Mouse (Mus musculus): ENCODE measurements around the gene C87436.

Gene C87436

GRCm38 (mm10) chr6:86438272-86439118 is at the start of gene C87436:
Gene C87436, plus strand, starts transcription at chr6:86438374.
- peak; percentile 91 for DNase-seq

- DNase-seq: no peak
Observed at GRCm38 (mm10) chr6:86388461-86388860, 49.7 kb upstream of the C87436 start.

- peak; percentile 40 for DNase-seq
Observed at GRCm38 (mm10) chr6:86391326-86391725, 46.8 kb upstream of the C87436 start.

- peak; percentile 33 for DNase-seq
Observed at GRCm38 (mm10) chr6:86393187-86393586, 45.0 kb upstream of the C87436 start.

- no peak for DNase-seq
Observed at GRCm38 (mm10) chr6:86394078-86394720, 44.0 kb upstream of the C87436 start.

- DNase-seq: no peak
Observed at GRCm38 (mm10) chr6:86395021-86395420, 43.2 kb upstream of the C87436 start.

GRCm38 (mm10) chr6:86395969-86396368 is 42.2 kb upstream of the C87436 start:
- no peak for DNase-seq

GRCm38 (mm10) chr6:86396581-86397256 is 41.5 kb upstream of the C87436 start, which contains the start of gene Pcyox1:
Gene Pcyox1, minus strand, starts transcription at chr6:86397154.
- peak; percentile 92 for DNase-seq

- no peak for DNase-seq
Observed at GRCm38 (mm10) chr6:86397257-86397980, 40.8 kb upstream of the C87436 start.

GRCm38 (mm10) chr6:86398986-86399385 is 39.2 kb upstream of the C87436 start:
- DNase-seq: no peak

- DNase-seq: no peak
Observed at GRCm38 (mm10) chr6:86399995-86400394, 38.2 kb upstream of the C87436 start.

GRCm38 (mm10) chr6:86400972-86401371 is 37.2 kb upstream of the C87436 start:
- peak; percentile 85 for DNase-seq

- DNase-seq: no peak
Observed at GRCm38 (mm10) chr6:86402681-86403607, 35.2 kb upstream of the C87436 start.

- peak; percentile 86 for DNase-seq
Observed at GRCm38 (mm10) chr6:86403728-86404099, 34.5 kb upstream of the C87436 start.

- DNase-seq: peak; percentile 97
Observed at GRCm38 (mm10) chr6:86404100-86404861, 33.9 kb upstream of the C87436 start, which contains the start of gene Tia1. Gene Tia1, plus strand, starts transcription at chr6:86404219.

GRCm38 (mm10) chr6:86404996-86405395 is 33.2 kb upstream of the C87436 start:
- no peak for DNase-seq

GRCm38 (mm10) chr6:86406306-86406705 is 31.9 kb upstream of the C87436 start:
- DNase-seq: no peak

GRCm38 (mm10) chr6:86418711-86419110 is 19.5 kb upstream of the C87436 start:
- DNase-seq: no peak

GRCm38 (mm10) chr6:86419239-86419638 is 18.9 kb upstream of the C87436 start:
- no peak for DNase-seq

GRCm38 (mm10) chr6:86420491-86420890 is 17.7 kb upstream of the C87436 start:
- peak; percentile 47 for DNase-seq

GRCm38 (mm10) chr6:86426358-86426757 is 11.8 kb upstream of the C87436 start, which contains the start of gene Gm44790:
Gene Gm44790, plus strand, starts transcription at chr6:86426658.
- DNase-seq: no peak

Data from thymus, postnatal 4 days (tissue).